Mouse (Mus musculus): Measurements from ENCODE around the gene Foxq1.

The Foxq1 gene

GRCm38 (mm10) chr13:31555834-31556233 lies at the start of gene Foxq1:
Gene Foxq1, plus strand, starts transcription at chr13:31556134.
- DNase-seq (ENCODE audit: low spot score in 2 of 2) = no peak

- no peak for DNase-seq (ENCODE audit: low spot score in 2 of 2)
Measured at GRCm38 (mm10) chr13:31506494-31507167, 49.3 kb upstream of the Foxq1 start.

GRCm38 (mm10) chr13:31515261-31515660 lies 40.7 kb upstream of the Foxq1 start:
- no peak for DNase-seq (ENCODE audit: low spot score in 2 of 2)

- DNase-seq (ENCODE audit: low spot score in 2 of 2) = peak; percentile 38 to 60
Measured at GRCm38 (mm10) chr13:31518411-31518886, 37.5 kb upstream of the Foxq1 start.

- DNase-seq (ENCODE audit: low spot score in 2 of 2) = no peak
Measured at GRCm38 (mm10) chr13:31518971-31519370, 37.0 kb upstream of the Foxq1 start.

GRCm38 (mm10) chr13:31524976-31525375 lies 31.0 kb upstream of the Foxq1 start:
- DNase-seq (ENCODE audit: low spot score in 2 of 2) = no peak

- DNase-seq (ENCODE audit: low spot score in 2 of 2) = no peak
Measured at GRCm38 (mm10) chr13:31531186-31531585, 24.7 kb upstream of the Foxq1 start.

- no peak for DNase-seq (ENCODE audit: low spot score in 2 of 2)
Measured at GRCm38 (mm10) chr13:31531651-31532061, 24.3 kb upstream of the Foxq1 start.

- no peak for DNase-seq (ENCODE audit: low spot score in 2 of 2)
Measured at GRCm38 (mm10) chr13:31534726-31535125, 21.2 kb upstream of the Foxq1 start.

GRCm38 (mm10) chr13:31543021-31543420 lies 12.9 kb upstream of the Foxq1 start:
- no peak for DNase-seq (ENCODE audit: low spot score in 2 of 2)

GRCm38 (mm10) chr13:31546784-31547183 lies 9.2 kb upstream of the Foxq1 start:
- no peak for DNase-seq (ENCODE audit: low spot score in 2 of 2)

GRCm38 (mm10) chr13:31547204-31547603 lies 8.7 kb upstream of the Foxq1 start:
- no peak for DNase-seq (ENCODE audit: low spot score in 2 of 2)

- DNase-seq (ENCODE audit: low spot score in 2 of 2) = no peak
Measured at GRCm38 (mm10) chr13:31547610-31548009, 8.3 kb upstream of the Foxq1 start.

GRCm38 (mm10) chr13:31556964-31557767 lies 1.2 kb downstream of the Foxq1 start:
- no peak for DNase-seq (ENCODE audit: low spot score in 2 of 2)

- DNase-seq (ENCODE audit: low spot score in 2 of 2) = peak; percentile 24 to 28
Measured at GRCm38 (mm10) chr13:31557768-31558520, 2.0 kb downstream of the Foxq1 start.

- DNase-seq (ENCODE audit: low spot score in 2 of 2) = peak; percentile 24 to 27
Measured at GRCm38 (mm10) chr13:31558521-31559418, 2.8 kb downstream of the Foxq1 start, which contains the start of gene A530084C06Rik. Gene A530084C06Rik, minus strand, starts transcription at chr13:31559333.

- peak in 1 of 2 experiments; percentile 33 for DNase-seq (ENCODE audit: low spot score in 2 of 2)
Measured at GRCm38 (mm10) chr13:31559419-31560144, 3.6 kb downstream of the Foxq1 start.

GRCm38 (mm10) chr13:31564394-31564793 lies 8.5 kb downstream of the Foxq1 start:
- no peak for DNase-seq (ENCODE audit: low spot score in 2 of 2)

GRCm38 (mm10) chr13:31567099-31567498 lies 11.2 kb downstream of the Foxq1 start:
- DNase-seq (ENCODE audit: low spot score in 2 of 2) = no peak

- no peak for DNase-seq (ENCODE audit: low spot score in 2 of 2)
Measured at GRCm38 (mm10) chr13:31567617-31568294, 11.8 kb downstream of the Foxq1 start.
